ENCODE assay signal across 7 mouse cellular contexts in genomic region chr9:64691176-64691575, GRCm38 (mm10). TPM values are rescaled to one million over a fixed set of nuclear protein-coding genes. Genes with fewer than 3 reads are reported as not detected.
DNase-seq lines count a peak whose midpoint lies in the region; TF ChIP-seq lines count a peak whose summit lies in the region.

No protein-coding gene starts in this region.

- H3K9me3 ChIP-seq in E14TG2a.4 (ENCODE audit: low read length): no peaks in the 10 kb centered on the region

- no peak overlapping the region for H3K4me3 ChIP-seq in E14TG2a.4 (replicated peaks; ENCODE audit: low read length)

- H3K36me3 ChIP-seq in E14TG2a.4 (ENCODE audit: insufficient read depth, low read length): peaks cover 42% of the 10 kb centered on the region

- TF ChIP-seq CTCF in E14TG2a.4 (conservative IDR thresholded peaks at IDR 0.05; ENCODE audit: low read length): peak; percentile 68

- H3K27me3 ChIP-seq in E14TG2a.4 (ENCODE audit: insufficient read depth, low read length): no peaks in the 10 kb centered on the region

- peak; percentile 52 for DNase-seq in R1 (ENCODE audit: low read depth, low spot score)
- DNase-seq in embryo, embryonic 10 days (ENCODE audit: low spot score): peak; percentile 76
- peak; percentile 78 for DNase-seq in heart, postnatal 4 days
- peak; percentile 51 for DNase-seq in layer of hippocampus, adult 9-11 months
- DNase-seq in lung, postnatal 14 days: peak; percentile 35
- peak; percentile 69 for DNase-seq in retina, postnatal 7 days (ENCODE audit: low read depth, low spot score)

- peaks cover 13% of the 10 kb centered on the region for H3K4me1 ChIP-seq in E14TG2a.4 (replicated peaks; ENCODE audit: low read depth, low read length)

RNA-seq across cellular contexts. Expression of gene Rab11a, which starts 46.4 kb away (rescaled TPM):
- total RNA-seq in heart, postnatal 4 days (2021): 100 to 1,000 TPM; 268 to 285 TPM
